Mouse (Mus musculus): ENCODE data around the gene Zmpste24. TPM values are rescaled to one million over a fixed set of nuclear protein-coding genes. Genes with fewer than 3 reads are reported as not detected.

Zmpste24 gene
- polyA plus RNA-seq, 1 experiment from 2014 or later, result 27.1 TPM

DNA sequence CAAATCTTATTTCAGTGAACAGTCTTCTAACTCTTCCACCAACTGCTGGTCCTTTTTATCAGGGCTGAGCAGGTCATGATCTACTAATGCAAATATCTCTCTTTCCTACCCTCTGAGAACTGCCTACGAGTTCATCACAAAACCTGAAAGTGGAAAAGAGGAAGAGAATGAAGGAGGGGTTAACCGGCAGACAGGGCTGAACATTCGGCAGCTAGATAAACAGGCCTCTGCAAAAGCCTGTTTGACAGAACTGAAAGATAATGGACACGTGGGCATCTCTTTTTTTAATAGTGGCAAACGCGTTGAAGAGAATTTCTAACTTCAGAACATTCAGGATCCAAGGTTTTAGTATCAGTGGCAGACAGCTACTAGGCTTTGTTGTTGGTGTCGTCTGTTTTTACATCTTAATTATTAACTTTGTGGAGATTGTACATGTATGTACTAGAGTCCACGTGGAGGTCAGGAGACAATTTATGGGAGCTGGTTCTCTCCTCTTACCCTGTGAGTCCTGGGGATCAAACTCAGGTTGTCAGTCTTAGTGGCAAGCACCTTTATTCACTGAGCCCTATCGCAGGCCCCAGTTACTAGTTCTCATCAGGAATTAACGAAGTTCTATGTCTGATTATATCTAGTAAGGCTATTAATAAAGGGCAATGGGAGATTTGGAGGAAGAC, 83.3 kb downstream of the Zmpste24 start:
- no peak overlapping the region for H3K9ac ChIP-seq
- H3K36me3 ChIP-seq (ENCODE audit: insufficient read depth), result no peaks in the 10 kb centered on the region
- DNase-seq, result no peak
- peak overlapping the region; percentile 92 for H3K4me2 ChIP-seq
- peaks cover 5% of the 10 kb centered on the region; the same call in 1 of the 2 replicates for H3K4me1 ChIP-seq (ENCODE audit: insufficient read depth)
- H3K27me3 ChIP-seq (ENCODE audit: insufficient read depth, low read length), result no peaks in the 10 kb centered on the region
- no peaks in the 10 kb centered on the region for H3K9me3 ChIP-seq (ENCODE audit: low read depth, low read length)
- WGBS, result 52% methylated on average over 10 of the region's 10 CpGs
- TF ChIP-seq CTCF (IDR thresholded peaks at IDR 0.05; ENCODE audit: low read depth), result no peak
- no peak overlapping the region for H3K4me3 ChIP-seq (ENCODE audit: low read depth, low read length)
- H3K27ac ChIP-seq (ENCODE audit: low read depth), result no peak overlapping the region; the same call in 1 of the 2 replicates
- no peak for ATAC-seq (ENCODE audit: insufficient read depth)

DNA sequence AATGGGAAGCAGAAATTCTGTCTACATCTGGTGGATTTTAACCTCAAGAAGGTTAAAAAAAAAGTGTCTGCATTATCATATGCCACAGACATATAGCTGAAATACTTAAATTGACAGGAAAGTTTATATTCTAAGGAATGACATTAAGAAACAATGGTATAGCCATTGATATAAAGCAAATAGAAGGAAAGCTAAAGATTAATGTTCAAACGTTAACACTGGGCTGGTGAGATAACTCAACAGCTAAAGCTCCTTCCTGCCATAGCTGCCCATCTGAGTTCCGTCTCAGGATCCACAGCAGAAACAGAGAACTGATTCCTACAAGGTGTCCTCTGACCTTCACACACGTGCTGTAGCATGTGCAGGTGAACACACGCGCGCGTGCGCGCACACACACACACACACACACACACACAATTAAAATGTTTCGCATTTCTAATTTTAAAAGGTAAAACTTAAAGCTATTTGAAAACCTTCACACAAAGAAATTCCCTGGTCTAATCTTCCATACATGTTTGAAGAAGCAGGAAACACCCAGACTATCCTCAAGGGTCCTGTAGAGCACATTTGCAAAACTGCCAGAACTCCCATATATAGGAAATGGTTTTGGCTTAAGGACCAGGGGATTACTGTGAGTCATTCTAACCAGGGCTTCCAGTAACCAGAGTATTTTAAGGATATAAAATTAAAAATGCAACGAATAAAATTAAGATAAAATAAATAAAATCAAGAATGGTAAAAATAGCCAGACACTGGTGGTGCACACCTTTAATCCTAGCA, 87.1 kb downstream of the Zmpste24 start:
- DNase-seq (no peak), ATAC-seq (ENCODE audit: insufficient read depth) (no peak)
- no peak overlapping the region for H3K27ac ChIP-seq (ENCODE audit: low read depth)
- H3K9ac ChIP-seq, result no peak overlapping the region
- 77% methylated on average over 11 of the region's 11 CpGs for WGBS
- H3K4me3 ChIP-seq (ENCODE audit: low read depth, low read length), result no peak overlapping the region
- peaks cover 3% of the 10 kb centered on the region; the same call in 1 of the 2 replicates for H3K4me1 ChIP-seq (ENCODE audit: insufficient read depth)
- H3K9me3 ChIP-seq (ENCODE audit: low read depth, low read length), result no peaks in the 10 kb centered on the region
- no peak overlapping the region for H3K4me2 ChIP-seq
- TF ChIP-seq CTCF (IDR thresholded peaks at IDR 0.05; ENCODE audit: low read depth), result no peak
- H3K36me3 ChIP-seq (ENCODE audit: insufficient read depth), result no peaks in the 10 kb centered on the region
- no peaks in the 10 kb centered on the region for H3K27me3 ChIP-seq (ENCODE audit: insufficient read depth, low read length)

Other genes with a start within 250 kb of the Zmpste24 start
- 0.70 and 1.1 TPM in 2 replicates for gene Rims3, start 243.4 kb downstream of the Zmpste24 start, polyA plus RNA-seq (2014; fragmentation: Nextera tagmentation; extraction: Ambion mirVana)
- gene Exo5, start 173.2 kb downstream of the Zmpste24 start, polyA plus RNA-seq (2014; fragmentation: Nextera tagmentation; extraction: Ambion mirVana), result 24.3 and 25.1 TPM in 2 replicates
- gene Zfp69, start 146.5 kb downstream of the Zmpste24 start, polyA plus RNA-seq (2014; fragmentation: Nextera tagmentation; extraction: Ambion mirVana), result 7.8 and 9.4 TPM in 2 replicates
- 19.2 and 19.7 TPM in 2 replicates for gene Smap2, start 81.0 kb downstream of the Zmpste24 start, polyA plus RNA-seq (2014; fragmentation: Nextera tagmentation; extraction: Ambion mirVana)
- gene Col9a2, start 58.9 kb downstream of the Zmpste24 start, polyA plus RNA-seq (2014; fragmentation: Nextera tagmentation; extraction: Ambion mirVana), result 8.2 and 9.3 TPM in 2 replicates
- gene Tmco2, start 11.0 kb upstream of the Zmpste24 start, polyA plus RNA-seq (2014; fragmentation: Nextera tagmentation; extraction: Ambion mirVana), result not detected in 2 replicates
- gene Rlf, start 116.8 kb upstream of the Zmpste24 start, polyA plus RNA-seq (2014; fragmentation: Nextera tagmentation; extraction: Ambion mirVana), result 23.2 and 24.6 TPM in 2 replicates
- not detected in 2 replicates for gene Gm12888, start 226.7 kb upstream of the Zmpste24 start, polyA plus RNA-seq (2014; fragmentation: Nextera tagmentation; extraction: Ambion mirVana)